Mouse (Mus musculus) left cerebral cortex, postnatal 25 days (tissue): ENCODE results near the gene Itgae. TPM values are rescaled to one million over a fixed set of nuclear protein-coding genes. Genes with fewer than 3 reads are reported as not detected.

ENCODE experiments used
- DNase-seq, 2 experiments: peaks; one replicate each; pipeline ENCODE4 v3.0.0; 2022; ENCODE audit warnings: low spot score in 2 of 2, mixed read lengths in 1 of 2
- intact Hi-C: fragments of 180-260 bp; cut with DNase I; formaldehyde crosslinking; loops from one replicate; pipeline ENCODE4 v1.15.1; 2025
- total RNA-seq, 2 experiments: library from RNA; stranded (reverse); gene quantifications; 2 replicates each; pipeline ENCODE4 v1.2.3; 2021

The Itgae gene
- total RNA-seq, 2 experiments from 2014 or later: 0.18 to 0.21 TPM

GRCm38 (mm10) chr11:73177895-73178294, 87.5 kb downstream of the Itgae start:
- DNase-seq: no peak
- intact Hi-C loops: loop anchor here (2.0 kb wide), 1 partner anchor 21 kb away; the partner anchor contains the start of genes Ctns and Shpk

GRCm38 (mm10) chr11:73185872-73186615, 95.7 kb downstream of the Itgae start:
- DNase-seq: no peak
- intact Hi-C loops: no loop called here

- DNase-seq: no peak
- intact Hi-C loops: no loop called here
Measured at GRCm38 (mm10) chr11:73187231-73187630, 96.8 kb downstream of the Itgae start.

- intact Hi-C loops: no loop called here
- peak in 1 of 2 experiments; percentile 24 for DNase-seq
Measured at GRCm38 (mm10) chr11:73193047-73193446, 102.7 kb downstream of the Itgae start.

- intact Hi-C loops: no loop called here
Measured at GRCm38 (mm10) chr11:73194444-73194843, 104.1 kb downstream of the Itgae start.

More at GRCm38 (mm10) chr11:73194444-73194843, 104.1 kb downstream of the Itgae start:
- DNase-seq: no peak

Other genes starting within 250 kb of the Itgae start
- 1 to 10 TPM; 6.2 TPM for gene Atp2a3, start 129.4 kb upstream of the Itgae start, total RNA-seq
- gene P2rx1, start 91.5 kb upstream of the Itgae start, total RNA-seq: 1 to 10 TPM in 1 of 2 experiments, under 1 TPM in 1; 0.28 to 1.0 TPM
- 10 to 100 TPM; 79.5 to 92.4 TPM for gene Camkk1, start 71.6 kb upstream of the Itgae start, total RNA-seq
- gene Ncbp3, start 42.8 kb upstream of the Itgae start, total RNA-seq: 1 to 10 TPM; 8.3 to 8.9 TPM
- gene Haspin, start 47.7 kb downstream of the Itgae start, total RNA-seq: under 1 TPM; 0.21 to 0.25 TPM
- gene P2rx5, start 69.8 kb downstream of the Itgae start, total RNA-seq: under 1 TPM; 0.32 to 0.44 TPM
- 10 to 100 TPM; 55.6 to 55.9 TPM for gene Emc6, start 86.5 kb downstream of the Itgae start, total RNA-seq
- gene Tax1bp3, start 86.5 kb downstream of the Itgae start, total RNA-seq: 10 to 100 TPM; 10.2 to 11.3 TPM
- gene Ctns, start 108.5 kb downstream of the Itgae start, total RNA-seq: 10 to 100 TPM; 19.2 to 21.0 TPM
- gene Shpk, start 108.9 kb downstream of the Itgae start, total RNA-seq: 1 to 10 TPM; 2.0 to 2.7 TPM
- gene Trpv1, start 143.7 kb downstream of the Itgae start, total RNA-seq: under 1 TPM in 1 of 2 experiments, not detected in 1; 0.50 TPM
- under 1 TPM; 0.25 to 0.48 TPM for gene Trpv3, start 176.8 kb downstream of the Itgae start, total RNA-seq
- 10 to 100 TPM in 1 of 2 experiments, 1 to 10 TPM in 1; 8.6 to 12.9 TPM for gene Aspa, start 239.0 kb downstream of the Itgae start, total RNA-seq
- not detected for gene Gm49340, start 239.2 kb downstream of the Itgae start, total RNA-seq
- not detected for gene Spata22, start 239.2 kb downstream of the Itgae start, total RNA-seq